Mouse (Mus musculus) C2C12 (cell line): Measurements from ENCODE around the gene Tmco4. TPM values are rescaled to one million over a fixed set of nuclear protein-coding genes. Genes with fewer than 3 reads are reported as not detected.
"Not testable (repeated sequence)": the region's sequence is repeated elsewhere in the genome, so short reads cannot be mapped to it uniquely, and the experiment has no call there.

Experiments
- H3K27me3 ChIP-seq: one replicate; pipeline ENCODE4 v1.6.1; 2011; ENCODE audit not compliant: control insufficient read depth, insufficient read depth, insufficient read length
- H3K36me3 ChIP-seq: one replicate; pipeline ENCODE4 v1.6.1; 2011; ENCODE audit not compliant: control insufficient read depth, insufficient read depth
- H3K4me3 ChIP-seq: one replicate; pipeline ENCODE4 v1.5.1; 2011; ENCODE audit warnings: mild to moderate bottlenecking, control low read depth; ENCODE audit not compliant: poor library complexity, insufficient read depth, severe bottlenecking
- H3K79me2 ChIP-seq: one replicate; pipeline ENCODE4 v1.6.1; 2011; ENCODE audit not compliant: control insufficient read depth, insufficient read depth
- H3K79me3 ChIP-seq: one replicate; pipeline ENCODE4 v1.6.1; 2011; ENCODE audit warnings: low read depth, control low read depth
- H3ac ChIP-seq: one replicate; pipeline ENCODE3; 2011; ENCODE audit warnings: low read depth; ENCODE audit not compliant: control insufficient read depth, insufficient read length
- CEBPB ChIP-seq: IDR thresholded peaks from one replicate; pipeline ENCODE4 v1.6.1; 2011; ENCODE audit warnings: low read depth, mild to moderate bottlenecking, control low read depth, moderate library complexity
- CTCF ChIP-seq: IDR thresholded peaks from one replicate; pipeline ENCODE4 v1.5.1; 2011; ENCODE audit not compliant: control insufficient read depth, insufficient read depth, insufficient read length
- FOSL1 ChIP-seq: IDR thresholded peaks from one replicate; pipeline ENCODE4 v1.8.0; 2011; ENCODE audit warnings: mild to moderate bottlenecking, low read length; ENCODE audit not compliant: poor library complexity, insufficient read depth, severe bottlenecking
- MAX ChIP-seq: IDR thresholded peaks from one replicate; pipeline ENCODE4 v1.6.1; 2011; ENCODE audit warnings: mild to moderate bottlenecking, control low read depth
- MYOD1 ChIP-seq: IDR thresholded peaks from one replicate; pipeline ENCODE4 v1.6.1; 2011; ENCODE audit warnings: low read depth; ENCODE audit not compliant: control insufficient read depth, insufficient read length
- MYOG ChIP-seq: IDR thresholded peaks from one replicate; pipeline ENCODE4 v1.6.1; 2011; ENCODE audit not compliant: control insufficient read depth, insufficient read length; ENCODE audit errors: extremely low read depth
- USF1 ChIP-seq: IDR thresholded peaks from one replicate; pipeline ENCODE4 v1.6.1; 2011; ENCODE audit warnings: low read depth, mild to moderate bottlenecking, control low read depth, moderate library complexity
- polyA plus RNA-seq: library from polyadenylated mRNA; unstranded; fragments of >200 nt; fragmentation: generic; extraction: Trizol; gene quantifications from one replicate; pipeline ENCODE4 v1.2.1, GENCODE M21; 2012; ENCODE audit warnings: missing spikeins

The Tmco4 gene
- polyA plus RNA-seq, 1 experiment, result 1.8 TPM

DNA sequence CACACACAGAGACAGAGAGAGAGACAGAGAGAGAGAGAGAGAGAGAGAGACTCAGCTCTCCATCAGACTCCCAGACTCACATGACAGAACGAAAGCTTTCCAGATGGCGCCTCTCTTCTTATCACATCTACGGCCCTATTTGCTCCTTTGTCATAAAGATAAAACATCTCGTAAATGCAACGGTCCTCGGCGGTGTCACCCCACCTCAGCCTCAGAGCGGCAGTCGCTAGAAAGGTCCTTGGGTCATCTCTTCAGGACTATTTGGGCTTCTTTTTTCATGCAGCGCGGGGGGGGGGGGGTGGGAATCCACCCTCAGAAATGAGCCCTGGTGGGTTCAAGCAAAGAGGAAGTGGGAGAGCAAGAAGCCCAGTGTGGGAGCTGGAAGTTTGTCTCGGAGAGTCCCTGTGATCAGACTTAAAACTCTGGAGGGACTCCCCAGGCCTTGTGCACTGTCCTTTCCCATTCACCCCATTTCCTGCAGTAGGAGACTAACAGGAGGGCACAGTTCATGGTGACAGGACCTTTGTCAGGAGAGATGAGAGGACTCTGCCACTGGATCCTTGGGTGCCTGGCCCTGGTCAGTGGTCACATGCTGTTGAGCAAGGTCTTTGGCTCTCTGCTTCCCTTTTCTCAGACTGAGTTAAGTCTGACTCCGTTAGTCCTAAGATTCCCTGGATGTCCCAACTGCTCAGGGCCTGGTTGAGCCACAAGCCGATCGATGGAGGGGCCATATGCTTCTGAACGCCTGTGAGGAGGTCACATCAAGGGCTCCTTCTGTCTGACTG, 3.7 kb upstream of the Tmco4 start:
- Histone ChIP-seq H3K4me3 (no peak overlapping the region), H3K79me2 (no peaks in the 10 kb centered on the region), H3ac (no peak overlapping the region), H3K36me3 (no peaks in the 10 kb centered on the region), H3K79me3 (no peaks in the 10 kb centered on the region), H3K27me3 (no peaks in the 10 kb centered on the region)
- TF ChIP-seq CEBPB (no peak), USF1 (no peak), MYOG (no peak), CTCF (no peak)

GRCm38 (mm10) chr4:138969736-138970135, 3.0 kb upstream of the Tmco4 start:
- no peaks in the 10 kb centered on the region for H3K27me3 ChIP-seq
- no peak overlapping the region for H3K4me3 ChIP-seq
- TF ChIP-seq MYOG (no peak), CTCF (no peak), FOSL1 (no peak), MAX (no peak), CEBPB (no peak), MYOD1 (no peak), USF1 (no peak)
- no peaks in the 10 kb centered on the region for H3K79me2 ChIP-seq
- H3K36me3 ChIP-seq, result no peaks in the 10 kb centered on the region
- no peak overlapping the region for H3ac ChIP-seq
- no peaks in the 10 kb centered on the region for H3K79me3 ChIP-seq

DNA sequence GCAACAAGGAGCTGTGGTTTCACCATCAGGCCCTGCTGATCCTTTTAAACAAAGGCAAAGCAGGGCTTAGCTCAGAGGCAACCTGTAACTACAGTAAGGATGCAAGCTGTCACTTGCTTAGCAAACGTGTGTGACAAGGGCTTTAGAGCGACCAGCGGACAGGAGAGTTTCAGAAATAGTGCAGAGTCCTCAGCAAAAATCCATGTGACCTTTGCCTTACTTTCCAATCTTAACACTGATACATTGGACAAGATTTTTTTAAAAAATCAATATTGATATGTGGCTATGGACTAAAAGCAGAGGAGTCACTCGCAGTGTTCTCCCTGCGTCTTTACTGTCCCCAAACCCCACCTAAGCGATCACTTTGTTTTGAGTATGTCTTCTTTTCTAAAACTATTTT, 1.3 kb upstream of the Tmco4 start:
- H3K4me3 ChIP-seq, result no peak overlapping the region
- H3ac ChIP-seq, result no peak overlapping the region
- no peaks in the 10 kb centered on the region for H3K27me3 ChIP-seq
- no peaks in the 10 kb centered on the region for H3K36me3 ChIP-seq
- no peaks in the 10 kb centered on the region for H3K79me3 ChIP-seq
- H3K79me2 ChIP-seq, result no peaks in the 10 kb centered on the region
- TF ChIP-seq FOSL1 (no peak), USF1 (no peak), CTCF (no peak), MYOG (no peak), MYOD1 (no peak), CEBPB (no peak), MAX (no peak)

- Histone ChIP-seq H3K36me3 (no peaks in the 10 kb centered on the region), H3K79me3 (no peaks in the 10 kb centered on the region), H3ac (peak overlapping the region; percentile 97), H3K79me2 (no peaks in the 10 kb centered on the region), H3K27me3 (no peaks in the 10 kb centered on the region), H3K4me3 (peak overlapping the region; percentile 43)
- TF ChIP-seq USF1 (peak; percentile 93), FOSL1 (no peak)
Measured at GRCm38 (mm10) chr4:138972139-138972826, 405 bp upstream of the Tmco4 start.

- no peaks in the 10 kb centered on the region for H3K79me2 ChIP-seq
- H3K4me3 ChIP-seq, result peak overlapping the region; percentile 43
- H3ac ChIP-seq, result peak overlapping the region; percentile 48
- no peaks in the 10 kb centered on the region for H3K36me3 ChIP-seq
- TF ChIP-seq CTCF, result no peak
- TF ChIP-seq USF1, result no peak
- TF ChIP-seq FOSL1, result no peak
- TF ChIP-seq CEBPB, result no peak
- no peak for TF ChIP-seq MYOD1
- TF ChIP-seq MAX, result no peak
- TF ChIP-seq MYOG, result no peak
- no peaks in the 10 kb centered on the region for H3K79me3 ChIP-seq
- no peaks in the 10 kb centered on the region for H3K27me3 ChIP-seq
Measured at GRCm38 (mm10) chr4:138973719-138974115, 1.0 kb downstream of the Tmco4 start.

DNA sequence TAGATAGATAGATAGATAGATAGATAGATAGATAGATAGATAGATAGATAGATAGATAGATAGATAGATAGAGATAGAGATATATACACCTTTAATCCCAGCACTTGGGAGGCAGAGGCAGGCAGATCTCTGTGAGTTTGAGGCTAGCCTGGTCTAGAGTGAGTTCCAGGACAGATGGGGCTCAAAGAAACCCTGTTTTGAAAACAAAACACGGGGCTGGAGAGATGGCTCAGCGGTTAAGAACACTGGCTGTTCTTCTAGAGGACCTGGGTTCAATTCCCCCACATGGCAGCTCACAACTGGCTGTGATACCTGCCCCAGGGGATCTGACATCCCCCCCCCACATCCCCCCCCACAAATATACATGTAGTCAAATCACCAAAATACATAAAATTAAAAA, 1.9 kb downstream of the Tmco4 start:
- H3ac ChIP-seq, H3K36me3 ChIP-seq, H3K79me2 ChIP-seq, H3K4me3 ChIP-seq, H3K79me3 ChIP-seq, H3K27me3 ChIP-seq: not testable (repeated sequence)
